Mouse (Mus musculus) embryonic fibroblast, embryonic 13.5 days (primary cell): ENCODE measurements at regions not wholly inside any gene's neighbourhood (a gene's known extent, or its start where the extent isn't known, plus 50 kb on each side); places are given as distances from the start of the nearest gene placed in this dataset.

Experiments
- CTCF ChIP-seq: IDR thresholded peaks from 2 replicates; pipeline ENCODE4 v1.5.1; 2011; ENCODE audit warnings: mild to moderate bottlenecking, control low read depth, low read length, moderate library complexity, borderline replicate concordance; ENCODE audit not compliant: insufficient read depth
- POLR2A ChIP-seq: IDR thresholded peaks from 2 replicates; pipeline ENCODE4 v1.6.1; 2011; ENCODE audit warnings: low read depth, mild to moderate bottlenecking, control low read depth, low read length, moderate library complexity

DNA sequence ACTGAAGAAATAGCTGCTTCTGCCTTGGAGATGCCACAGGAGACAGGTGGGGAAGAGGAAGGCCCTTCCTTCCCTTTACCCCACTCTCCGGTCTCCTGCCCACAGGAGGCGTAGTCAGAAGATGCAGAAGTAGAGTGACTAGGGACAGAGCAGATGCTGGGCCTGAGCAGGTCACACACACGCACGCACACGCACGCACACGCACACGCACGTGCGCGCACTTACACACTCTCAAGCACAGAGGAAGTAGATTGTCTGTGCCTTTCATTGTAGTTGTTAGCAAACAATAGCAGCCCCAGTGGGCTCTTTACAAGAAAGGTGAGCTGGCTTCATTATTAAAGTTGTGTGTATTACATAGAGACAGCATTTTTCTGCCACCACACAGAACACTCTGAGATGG lies 144.3 kb upstream of the Car8 start:
- TF ChIP-seq CTCF (no peak), POLR2A (no peak)
